In genomic region chr1:136102094-136102493, GRCm38 (mm10) we compare ENCODE assay signal across 36 mouse cellular contexts. TPM values are rescaled to one million over a fixed set of nuclear protein-coding genes. Genes with fewer than 3 reads are reported as not detected.
A peak's percentile ranks its signal among the peaks of the same experiment; 100 is the strongest.
DNase-seq lines count a peak whose midpoint lies in the region; ATAC-seq and TF ChIP-seq lines count a peak whose summit lies in the region.
"Had no signal": no experiment of that assay in that cellular context is flagged by ENCODE, and none has a peak within 500 bp of the region (broad histone marks: within the 10 kb centered on the region; RNA-seq: fewer than 3 reads in every experiment).

No protein-coding gene starts in this region.

- H3K4me2 ChIP-seq in forebrain, embryonic 15.5 days (replicated peaks): no peak overlapping the region
- peak overlapping the region; percentile 36; the same call in 1 of the 2 replicates for H3K4me2 ChIP-seq in liver, embryonic 14.5 days (ENCODE audit: low read depth)
- H3K4me2 ChIP-seq: heart, embryonic 13.5 days; kidney, embryonic 15.5 days; limb, embryonic 13.5 days; midbrain, embryonic 15.5 days; neural tube, embryonic 15.5 days; stomach, embryonic 15.5 days had no signal

- ATAC-seq in G1E (ENCODE audit: extremely low read depth, insufficient number of reproducible peaks, low FRiP score, poor library complexity, severe bottlenecking): no peak
- ATAC-seq in forebrain, embryonic 15.5 days (replicated peaks): no peak
- peak; percentile 65; the same call in 1 of the 2 replicates for ATAC-seq in liver, embryonic 14.5 days (ENCODE audit: insufficient read depth)
- ATAC-seq: activated CD4-positive, CD25-positive, alpha-beta regulatory T cell, adult 4 months; CD4-positive, CD25-positive, alpha-beta regulatory T cell, adult 4 months; midbrain, embryonic 15.5 days had no signal

- WGBS in heart, embryonic 10.5 days: 62% methylated on average over 4 of the region's 4 CpGs
- 73% methylated on average over 4 of the region's 4 CpGs for WGBS in forebrain, embryonic 15.5 days
- WGBS in liver, embryonic 14.5 days (ENCODE audit: insufficient replicate concordance): 23% methylated on average over 4 of the region's 4 CpGs

- peaks cover 27% of the 10 kb centered on the region; the same call in 1 of the 2 replicates for H3K27me3 ChIP-seq in heart, embryonic 10.5 days (ENCODE audit: insufficient read depth, poor library complexity, severe bottlenecking)
- H3K27me3 ChIP-seq in G1E (ENCODE audit: insufficient read depth, low read length): peaks cover 20% of the 10 kb centered on the region
- H3K27me3 ChIP-seq in forebrain, embryonic 15.5 days: no peaks in the 10 kb centered on the region
- no peaks in the 10 kb centered on the region for H3K27me3 ChIP-seq in liver, embryonic 14.5 days (ENCODE audit: control insufficient read depth, insufficient read depth, low read length)
- H3K27me3 ChIP-seq: kidney, embryonic 15.5 days; midbrain, embryonic 15.5 days; neural tube, embryonic 15.5 days; stomach, embryonic 15.5 days had no signal

- TF ChIP-seq EP300 in liver, embryonic 14.5 days (IDR thresholded peaks at IDR 0.05; ENCODE audit: low read depth): no peak

- H3K9me3 ChIP-seq in heart, embryonic 10.5 days: no peaks in the 10 kb centered on the region
- H3K9me3 ChIP-seq in G1E (replicated peaks): peaks cover 5% of the 10 kb centered on the region
- H3K9me3 ChIP-seq in forebrain, embryonic 15.5 days: no peaks in the 10 kb centered on the region
- H3K9me3 ChIP-seq in liver, embryonic 14.5 days (ENCODE audit: control insufficient read depth, low read length): no peaks in the 10 kb centered on the region
- H3K9me3 ChIP-seq: kidney, embryonic 15.5 days; midbrain, embryonic 15.5 days; neural tube, embryonic 15.5 days; stomach, embryonic 15.5 days had no signal

- intact Hi-C loops in left cerebral cortex, postnatal 14 days (cut with DNase I): no loop called here

- H3K36me3 ChIP-seq in heart, embryonic 10.5 days: no peaks in the 10 kb centered on the region
- no peaks in the 10 kb centered on the region for H3K36me3 ChIP-seq in G1E (replicated peaks)
- H3K36me3 ChIP-seq in forebrain, embryonic 15.5 days: no peaks in the 10 kb centered on the region
- no peaks in the 10 kb centered on the region for H3K36me3 ChIP-seq in liver, embryonic 14.5 days (replicated peaks; ENCODE audit: control insufficient read depth, insufficient read depth, low read depth)
- H3K36me3 ChIP-seq: heart, embryonic 13.5 days; kidney, embryonic 15.5 days; limb, embryonic 13.5 days; midbrain, embryonic 15.5 days; neural tube, embryonic 15.5 days; stomach, embryonic 15.5 days had no signal

- peaks cover 43% of the 10 kb centered on the region for H3K4me1 ChIP-seq in heart, embryonic 10.5 days
- H3K4me1 ChIP-seq in G1E (ENCODE audit: insufficient read depth, low read depth, low read length): peaks cover 58% of the 10 kb centered on the region
- peaks cover 35% of the 10 kb centered on the region for H3K4me1 ChIP-seq in forebrain, embryonic 15.5 days
- peaks cover 13 to 29% of the 10 kb centered on the region in 2 experiments for H3K4me1 ChIP-seq in liver, embryonic 14.5 days (replicated peaks; ENCODE audit: control insufficient read depth in 2 of 2, insufficient read depth in 2 of 2, low read length in 1 of 2)
- H3K4me1 ChIP-seq: limb, embryonic 13.5 days; stomach, embryonic 15.5 days had no signal

- no peak overlapping the region for H3K9ac ChIP-seq in forebrain, embryonic 15.5 days (replicated peaks)
- no peak overlapping the region for H3K9ac ChIP-seq in liver, embryonic 14.5 days (replicated peaks)
- H3K9ac ChIP-seq: heart, embryonic 13.5 days; kidney, embryonic 15.5 days; limb, embryonic 13.5 days; midbrain, embryonic 15.5 days; neural tube, embryonic 15.5 days; stomach, embryonic 15.5 days had no signal

- H3K4me3 ChIP-seq in heart, embryonic 10.5 days: no peak overlapping the region
- peak overlapping the region; percentile 8; the same call in 1 of the 2 replicates for H3K4me3 ChIP-seq in G1E (ENCODE audit: low read depth, low read length)
- no peak overlapping the region for H3K4me3 ChIP-seq in forebrain, embryonic 15.5 days
- H3K4me3 ChIP-seq in liver, embryonic 14.5 days (ENCODE audit: insufficient read depth in 1 of 2, low read depth in 2 of 2, low read length in 2 of 2): no peak overlapping the region
- H3K4me3 ChIP-seq: erythroblast, embryonic 14.5 days; heart, adult 2 months; heart, embryonic 13.5 days; kidney, embryonic 15.5 days; limb, embryonic 13.5 days; midbrain, embryonic 15.5 days; neural tube, embryonic 15.5 days; stomach, embryonic 15.5 days had no signal

- H3K27ac ChIP-seq in heart, embryonic 10.5 days: 0 out of 2 replicates have a peak overlapping the region, but pooled peaks have one; percentile 42
- peak overlapping the region; percentile 89 for H3K27ac ChIP-seq in forebrain, embryonic 15.5 days (replicated peaks)
- no peak overlapping the region for H3K27ac ChIP-seq in liver, embryonic 14.5 days
- H3K27ac ChIP-seq: heart, adult 2 months; heart, embryonic 13.5 days; kidney, embryonic 15.5 days; limb, embryonic 13.5 days; macrophage; midbrain, embryonic 15.5 days; neural tube, embryonic 15.5 days; stomach, embryonic 15.5 days had no signal

- DNase-seq in heart, embryonic 10.5 days (ENCODE audit: low spot score): no peak
- DNase-seq in heart, adult 18-20 months: no peak
- DNase-seq in G1E (ENCODE audit: low spot score): no peak
- DNase-seq in liver, embryonic 14.5 days (ENCODE audit: low read depth in 3 of 3, low spot score in 3 of 3): peak in 1 of 3 experiments; percentile 22
- DNase-seq in adrenal gland, adult 18-20 months (ENCODE audit: low spot score in 2 of 2): no peak
- no peak for DNase-seq in left cerebral cortex, postnatal 14 days (ENCODE audit: low spot score in 2 of 2)
- DNase-seq: adrenal gland, adult 8-10 months; cerebellum, adult 2 months; gastrocnemius, postnatal 25 days; heart, adult 2 months; heart, postnatal 10 days; kidney, adult 18-20 months; kidney, postnatal 25 days; lung, adult 2 months; lung, postnatal 10 days; retina, postnatal 1 day; right cerebral cortex, postnatal 14 days; thymus, postnatal 14 days had no signal

- no peak for TF ChIP-seq CTCF in G1E (IDR thresholded peaks at IDR 0.05; ENCODE audit: low read depth, low read length)
- TF ChIP-seq CTCF in liver, embryonic 14.5 days (IDR thresholded peaks at IDR 0.05; ENCODE audit: low read depth): 0 out of 2 replicates have a peak, but pooled peaks have one; percentile 4

RNA-seq across cellular contexts. Expression of gene Kif21b, which starts 29.1 kb away (rescaled TPM):
- 4.6 and 5.4 TPM in 2 replicates for polyA plus RNA-seq in heart, embryonic 10.5 days (2016; fragmentation: Nextera tagmentation; extraction: Ambion mirVana)
- 1 to 10 TPM in 1 of 2 experiments, under 1 TPM in 1; 0.77 to 2.6 TPM for total RNA-seq in heart, adult 18-20 months (2021)
- total RNA-seq in G1E (2014; fragmentation: Nextera tagmentation): 46.2 and 51.9 TPM in 2 replicates
- total RNA-seq in G1E (2017): 11.3 and 13.2 TPM in 2 replicates
- 32.5 and 36.7 TPM in 2 replicates for polyA plus RNA-seq in G1E (2012)
- 71.9 and 75.0 TPM in 2 replicates for polyA plus RNA-seq in forebrain, embryonic 15.5 days (2015; fragmentation: Nextera tagmentation; extraction: Ambion mirVana)
- 1.8 and 2.2 TPM in 2 replicates for polyA plus RNA-seq in liver, embryonic 14.5 days (2012; rRNA removed)
- polyA plus RNA-seq in liver, embryonic 14.5 days (2014; fragmentation: Nextera tagmentation; extraction: Ambion mirVana): 1.0 and 1.2 TPM in 2 replicates
- total RNA-seq in adrenal gland, adult 18-20 months (2021): 1 to 10 TPM; 2.0 TPM
- total RNA-seq in left cerebral cortex, postnatal 14 days (2021): 100 to 1,000 TPM; 180 to 201 TPM

RNA-seq across cellular contexts. Expression of gene Cacna1s, which starts 49.5 kb away (rescaled TPM):
- polyA plus RNA-seq in heart, embryonic 10.5 days (2016; fragmentation: Nextera tagmentation; extraction: Ambion mirVana): 1.3 and 1.6 TPM in 2 replicates
- total RNA-seq in heart, adult 18-20 months (2021): 10 to 100 TPM; 16.4 to 18.1 TPM
- total RNA-seq in G1E (2014; fragmentation: Nextera tagmentation) (not detected in 2 replicates), G1E (2017) (under 0.01 and 0.11 TPM in 2 replicates)
- polyA plus RNA-seq in G1E (2012): not detected in 2 replicates
- polyA plus RNA-seq in forebrain, embryonic 15.5 days (2015; fragmentation: Nextera tagmentation; extraction: Ambion mirVana): 0.47 and 0.54 TPM in 2 replicates
- polyA plus RNA-seq in liver, embryonic 14.5 days (2012; rRNA removed): 0.02 TPM in 1 of 2 replicates, not detected in the other
- polyA plus RNA-seq in liver, embryonic 14.5 days (2014; fragmentation: Nextera tagmentation; extraction: Ambion mirVana): not detected in 2 replicates
- under 1 TPM; 0.42 to 0.56 TPM for total RNA-seq in adrenal gland, adult 18-20 months (2021)
- total RNA-seq in left cerebral cortex, postnatal 14 days (2021): 1 to 10 TPM; 1.0 to 1.1 TPM
- total RNA-seq: megakaryocyte-erythroid progenitor cell, adult 5-6 weeks had no signal
- polyA plus RNA-seq: erythroblast, embryonic 14.5 days; macrophage had no signal

RNA-seq across cellular contexts. Expression of gene Ascl5, which starts 51.5 kb away (rescaled TPM):
- polyA plus RNA-seq in heart, embryonic 10.5 days (2016; fragmentation: Nextera tagmentation; extraction: Ambion mirVana): not detected in 2 replicates
- total RNA-seq in heart, adult 18-20 months (2021): not detected
- total RNA-seq in G1E (2014; fragmentation: Nextera tagmentation) (not detected in 2 replicates), G1E (2017) (not detected in 2 replicates)
- polyA plus RNA-seq in G1E (2012): 0.25 TPM in 1 of 2 replicates, not detected in the other
- polyA plus RNA-seq in forebrain, embryonic 15.5 days (2015; fragmentation: Nextera tagmentation; extraction: Ambion mirVana): 0.60 TPM in 1 of 2 replicates, not detected in the other
- not detected in 2 replicates for polyA plus RNA-seq in liver, embryonic 14.5 days (2012; rRNA removed)
- polyA plus RNA-seq in liver, embryonic 14.5 days (2014; fragmentation: Nextera tagmentation; extraction: Ambion mirVana): not detected in 2 replicates
- not detected for total RNA-seq in adrenal gland, adult 18-20 months (2021)
- 1 to 10 TPM in 1 of 2 experiments, under 1 TPM in 1; 0.66 to 2.1 TPM for total RNA-seq in left cerebral cortex, postnatal 14 days (2021)
- total RNA-seq: adrenal gland, adult 8-10 months; adrenal gland, postnatal 4 days; gastrocnemius, adult 18-20 months; gastrocnemius, postnatal 25 days; heart, adult 2 months; heart, postnatal 10 days; hematopoietic stem cell, adult 5-6 weeks; layer of hippocampus, adult 18-20 months; megakaryocyte-erythroid progenitor cell, adult 5-6 weeks had no signal
- polyA plus RNA-seq: activated CD4-positive, CD25-positive, alpha-beta regulatory T cell, adult 4 months; CD4-positive, CD25-positive, alpha-beta regulatory T cell, adult 4 months; cerebellum, adult 2 months; heart, adult 2 months; heart, embryonic 13.5 days; kidney, embryonic 15.5 days; limb, embryonic 13.5 days; lung, adult 2 months; macrophage; midbrain, embryonic 15.5 days; neural tube, embryonic 15.5 days; small intestine, adult 2 months; urinary bladder, adult 2 months had no signal

Comparison
In these comparisons a context has a peak if more than half of its experiments do, and no peak if none do; other contexts are left out.
1. RNA of gene Cacna1s, which starts 49.5 kb away (total RNA-seq): 16.4 to 18.1 TPM in heart, adult 18-20 months; 1.0 to 1.1 TPM in left cerebral cortex, postnatal 14 days, 0.42 to 0.56 TPM in adrenal gland, adult 18-20 months and under 0.01 to 0.11 TPM in G1E; every median in the first group is over 4 times any median in the second.